Mouse (Mus musculus) ovary, postnatal 10 days (tissue): ENCODE measurements around the gene Aarsd1.
"Not testable (repeated sequence)": the region's sequence is repeated elsewhere in the genome, so short reads cannot be mapped to it uniquely, and the experiment has no call there.

Experiments
- DNase-seq: peaks from one replicate; pipeline ENCODE4 v3.0.0; 2022; ENCODE audit warnings: low spot score

Gene Aarsd1

DNA sequence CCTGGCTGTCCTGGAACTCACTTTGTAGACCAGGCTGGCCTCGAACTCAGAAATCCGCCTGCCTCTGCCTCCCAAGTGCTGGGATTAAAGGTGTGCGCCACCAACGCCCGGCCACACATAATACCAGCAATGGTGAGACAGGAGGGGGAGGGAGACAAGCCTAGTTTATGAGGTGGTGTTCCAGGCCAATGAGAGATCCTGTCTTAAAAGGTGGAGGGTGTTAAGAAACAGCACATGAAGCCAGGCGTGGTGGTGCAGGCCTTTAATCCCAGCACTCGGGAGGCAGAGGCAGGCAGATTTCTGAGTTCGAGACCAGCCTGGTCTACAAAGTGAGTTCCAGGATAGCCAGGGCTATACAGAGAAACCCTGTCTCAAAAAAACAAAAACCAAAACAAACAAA lies 39.2 kb downstream of the Aarsd1 start:
- not testable (repeated sequence) for DNase-seq

DNA sequence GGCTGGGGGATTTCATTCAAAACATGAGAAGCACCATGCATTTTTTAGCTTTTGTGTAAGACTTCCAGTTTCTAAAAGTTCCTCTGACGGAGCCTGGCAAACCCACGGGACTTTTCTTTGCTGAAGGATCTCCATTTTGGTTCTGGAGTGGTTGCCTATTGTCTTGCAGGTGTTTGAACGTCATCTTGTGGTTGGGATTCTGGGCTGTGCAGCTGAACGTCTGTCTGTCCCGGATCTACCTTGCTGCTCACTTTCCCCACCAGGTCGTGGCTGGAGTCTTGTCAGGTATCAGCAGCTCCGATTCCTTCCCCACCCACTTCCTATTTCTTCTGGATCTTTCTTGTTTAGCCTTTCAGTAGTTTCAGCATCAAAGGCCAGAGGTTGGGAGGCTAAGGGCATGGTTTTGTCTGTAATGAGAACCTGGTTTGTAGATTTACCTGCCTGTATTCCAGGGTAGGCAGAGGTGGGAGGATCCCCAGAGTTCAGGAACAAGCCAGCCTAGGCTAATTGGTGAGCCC lies 42.9 kb downstream of the Aarsd1 start:
- no peak for DNase-seq

DNA sequence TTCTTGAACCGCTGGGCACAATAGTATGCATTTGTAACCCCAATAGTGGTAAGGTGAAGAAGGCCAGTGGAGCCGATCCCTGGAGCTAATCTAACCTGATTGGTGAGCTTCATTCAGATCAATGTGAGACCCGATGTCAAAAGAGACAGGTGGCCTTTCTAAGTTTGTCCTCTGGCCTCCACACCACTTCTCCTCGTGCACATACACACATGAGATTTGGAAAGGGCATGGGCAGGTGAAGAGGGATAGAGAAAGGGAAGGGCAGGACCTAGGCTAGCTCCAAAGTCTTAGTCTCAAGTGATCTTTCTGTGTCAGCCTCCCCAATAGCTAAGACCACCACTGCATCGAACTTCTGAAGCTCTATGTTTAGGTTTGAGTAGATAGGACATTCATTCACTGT lies 47.3 kb downstream of the Aarsd1 start:
- no peak for DNase-seq

DNA sequence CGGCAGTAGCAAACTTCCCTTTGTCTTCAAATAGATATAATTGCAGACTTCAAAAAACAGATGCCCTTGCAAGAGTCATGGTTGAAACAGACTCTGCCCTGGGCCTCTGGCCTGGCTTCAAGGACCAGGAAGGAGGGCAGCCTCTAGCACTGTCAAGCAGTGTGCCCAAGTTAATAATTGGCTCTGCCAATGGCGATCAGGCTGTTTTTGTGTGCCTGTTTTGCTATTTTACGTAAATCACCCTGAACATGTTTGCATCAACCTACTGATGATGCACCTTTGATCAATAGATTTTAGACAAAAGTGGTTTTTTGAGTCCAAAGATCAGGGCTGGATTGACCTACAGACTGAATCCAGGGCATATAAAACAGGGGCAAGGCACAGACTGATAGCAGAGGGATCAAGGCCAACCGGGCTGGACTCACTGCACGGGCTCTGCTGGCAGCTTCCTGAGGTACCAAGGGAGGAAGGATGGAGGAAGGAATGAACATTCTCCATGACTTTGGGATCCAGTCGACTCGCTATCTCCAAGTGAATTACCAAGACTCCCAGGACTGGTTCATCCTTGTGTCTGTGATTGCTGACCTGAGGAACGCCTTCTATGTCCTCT lies 50.0 kb downstream of the Aarsd1 start, which contains the start of gene G6pc:
G6pc (plus strand) TSS at position 236 of the 610 bp plus-strand sequence.
- DNase-seq = no peak

DNA sequence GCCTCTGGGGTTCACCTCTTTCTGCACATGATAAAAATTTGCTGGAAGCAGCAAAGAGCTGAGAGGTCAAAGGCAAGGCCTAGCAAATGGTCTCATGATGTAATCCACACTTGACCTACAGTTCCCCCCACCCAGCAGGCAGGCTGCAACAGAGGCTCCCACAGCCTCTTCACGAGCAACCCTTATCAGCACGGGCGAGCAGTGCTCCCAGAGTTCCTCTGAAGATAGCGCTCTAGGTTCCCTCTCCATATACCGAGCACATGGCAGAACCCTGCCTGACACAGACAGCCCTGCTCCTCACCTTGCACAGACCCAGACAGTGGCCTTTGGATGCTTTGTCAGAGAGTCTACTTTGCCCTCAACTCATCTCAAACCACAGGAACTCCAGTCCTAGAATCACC lies 52.9 kb downstream of the Aarsd1 start:
- DNase-seq = no peak

DNA sequence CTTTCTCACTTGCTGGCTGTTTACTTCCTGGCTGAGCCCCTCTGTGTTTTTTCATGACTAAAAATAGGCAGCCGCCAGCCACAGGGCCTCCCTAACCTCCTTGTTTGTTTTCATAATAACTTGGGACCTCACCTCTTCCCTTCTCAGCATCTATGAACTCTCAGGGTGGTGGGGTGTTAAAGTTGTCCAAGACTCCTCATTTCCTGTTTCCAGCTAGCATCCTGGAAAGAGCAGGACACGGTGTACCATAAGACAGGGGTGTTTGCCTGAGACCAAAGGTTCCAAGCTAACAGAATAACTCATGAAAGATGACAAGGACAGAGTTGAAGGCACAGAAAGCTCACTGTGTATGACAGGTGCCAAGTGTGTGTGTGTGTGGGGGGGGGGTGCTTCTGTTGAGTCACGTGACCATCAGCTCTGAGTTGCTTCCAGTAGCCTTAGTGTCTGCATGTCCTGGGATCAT lies 56.7 kb downstream of the Aarsd1 start:
- DNase-seq = no peak

DNA sequence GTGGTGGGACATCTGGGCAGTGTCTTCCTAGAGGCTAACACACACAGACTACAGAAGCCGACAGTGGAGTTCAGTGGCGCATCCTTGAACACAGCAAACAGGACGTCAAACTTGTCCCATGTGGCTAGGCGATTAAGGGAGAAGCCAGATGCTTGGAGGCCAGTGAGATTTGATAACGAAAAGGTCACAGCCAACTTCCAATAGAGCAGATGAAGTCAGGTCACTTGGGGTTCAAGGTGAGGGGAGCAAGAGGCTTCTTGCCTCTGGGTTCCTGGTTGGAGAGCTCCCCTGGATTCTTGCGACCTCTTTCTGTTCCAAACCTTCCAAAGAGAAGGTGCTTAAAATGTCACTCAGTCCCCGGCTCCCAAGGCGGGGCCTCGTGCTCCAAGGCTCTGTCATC lies 57.6 kb downstream of the Aarsd1 start:
- DNase-seq = no peak

DNA sequence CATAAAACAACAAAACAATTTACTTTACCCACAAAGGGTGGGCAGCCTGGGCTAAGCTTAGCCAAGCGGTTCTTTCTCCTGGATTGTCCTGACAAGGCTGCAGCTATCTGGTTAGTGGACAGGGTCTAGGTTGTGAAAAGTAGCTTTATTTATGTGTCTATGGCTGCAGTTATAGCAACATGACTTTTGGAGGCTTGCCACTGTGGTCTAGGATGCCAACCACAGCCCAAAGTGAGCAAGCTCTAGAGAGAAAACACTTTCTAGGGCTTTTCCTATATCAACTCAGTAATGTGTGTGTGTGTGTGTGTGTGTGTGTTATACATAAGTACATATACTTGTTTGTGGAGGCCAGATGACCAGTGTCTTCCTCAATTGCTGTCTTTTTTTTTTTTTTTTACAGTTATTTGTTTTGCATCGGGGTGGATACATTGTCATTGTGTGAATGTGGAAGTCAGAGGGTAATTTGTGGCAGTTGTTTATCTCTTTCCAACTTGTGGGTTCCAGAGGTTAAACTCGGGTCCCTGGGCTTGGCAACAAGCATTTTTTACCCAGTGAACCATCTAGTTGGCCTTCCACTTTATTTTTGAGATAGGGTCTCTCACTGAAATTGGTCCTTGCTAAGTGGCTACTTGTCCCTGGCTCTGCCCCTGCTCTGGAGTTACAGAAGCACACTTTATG lies 59.8 kb downstream of the Aarsd1 start:
- no peak for DNase-seq
